Mouse (Mus musculus) left cerebral cortex, postnatal 25 days (tissue): Measurements from ENCODE around the gene Tmem62. TPM values are rescaled to one million over a fixed set of nuclear protein-coding genes. Genes with fewer than 3 reads are reported as not detected.

Experiments used
- DNase-seq, 2 experiments: peaks; one replicate each; pipeline ENCODE4 v3.0.0; 2022; ENCODE audit warnings: low spot score in 2 of 2, mixed read lengths in 1 of 2
- intact Hi-C: fragments of 180-260 bp; cut with DNase I; formaldehyde crosslinking; loops from one replicate; pipeline ENCODE4 v1.15.1; 2025
- microRNA-seq, 2 experiments: library from miRNA; unstranded; fragments of <30 nt; microRNA quantifications; one replicate each; pipeline ENCODE4 v1.2.0; 2022
- total RNA-seq, 2 experiments: library from RNA; stranded (reverse); gene quantifications; 2 replicates each; pipeline ENCODE4 v1.2.3; 2021

Gene Tmem62
- total RNA-seq, 2 experiments from 2014 or later: 24.7 to 27.3 TPM

GRCm38 (mm10) chr2:121045653-121046052, 68.8 kb downstream of the Tmem62 start:
- intact Hi-C loops: no loop called here
- no peak for DNase-seq

- intact Hi-C loops: no loop called here
- no peak for DNase-seq
Observed at GRCm38 (mm10) chr2:121052176-121052575, 75.4 kb downstream of the Tmem62 start.

GRCm38 (mm10) chr2:121054060-121054459, 77.2 kb downstream of the Tmem62 start:
- no peak for DNase-seq
- intact Hi-C loops: no loop called here

GRCm38 (mm10) chr2:121055915-121056314, 79.1 kb downstream of the Tmem62 start:
- no peak for DNase-seq
- intact Hi-C loops: no loop called here

Small RNAs within 50 kb of the gene (microRNA-seq; reads per million reads assigned to microRNA genes)
- 0 reads per million in 2 experiments for gene Gm44325

Other genes with a start within 250 kb of the Tmem62 start
- 10 to 100 TPM; 24.1 to 26.6 TPM for gene Cdan1, start 126.9 kb upstream of the Tmem62 start, total RNA-seq
- gene Ttbk2, start 126.4 kb upstream of the Tmem62 start, total RNA-seq: 10 to 100 TPM; 87.8 to 88.5 TPM
- 10 to 100 TPM; 39.3 to 43.0 TPM for gene Ubr1, start 6.3 kb upstream of the Tmem62 start, total RNA-seq
- gene Ccndbp1, start 31.4 kb downstream of the Tmem62 start, total RNA-seq: 10 to 100 TPM; 54.9 to 56.9 TPM
- gene Epb42, start 60.1 kb downstream of the Tmem62 start, total RNA-seq: not detected
- gene Tgm5, start 108.8 kb downstream of the Tmem62 start, total RNA-seq: not detected
- gene Tgm7, start 132.8 kb downstream of the Tmem62 start, total RNA-seq: under 1 TPM in 1 of 2 experiments, not detected in 1; 0.16 TPM
- gene Adal, start 163.4 kb downstream of the Tmem62 start, total RNA-seq: 10 to 100 TPM; 20.0 to 22.1 TPM
- gene Lcmt2, start 163.6 kb downstream of the Tmem62 start, total RNA-seq: 1 to 10 TPM; 7.9 to 8.1 TPM
- 10 to 100 TPM; 44.7 to 49.4 TPM for gene Tubgcp4, start 193.6 kb downstream of the Tmem62 start, total RNA-seq
- gene Zscan29, start 194.1 kb downstream of the Tmem62 start, total RNA-seq: 1 to 10 TPM; 6.5 to 7.1 TPM